Mouse (Mus musculus) brain, adult 2 months (tissue): Measurements from ENCODE around the gene C1qc.

Source experiments
- DNase-seq: peaks from one replicate; pipeline ENCODE4 v3.0.0; 2011; ENCODE audit warnings: low read depth, low spot score

C1qc gene

GRCm38 (mm10) chr4:136895861-136896260 is 3.0 kb upstream of the C1qc start:
- DNase-seq, result no peak

- DNase-seq, result no peak
These were observed 2.0 kb upstream of the C1qc start for GRCm38 (mm10) chr4:136894821-136895220.

DNA sequence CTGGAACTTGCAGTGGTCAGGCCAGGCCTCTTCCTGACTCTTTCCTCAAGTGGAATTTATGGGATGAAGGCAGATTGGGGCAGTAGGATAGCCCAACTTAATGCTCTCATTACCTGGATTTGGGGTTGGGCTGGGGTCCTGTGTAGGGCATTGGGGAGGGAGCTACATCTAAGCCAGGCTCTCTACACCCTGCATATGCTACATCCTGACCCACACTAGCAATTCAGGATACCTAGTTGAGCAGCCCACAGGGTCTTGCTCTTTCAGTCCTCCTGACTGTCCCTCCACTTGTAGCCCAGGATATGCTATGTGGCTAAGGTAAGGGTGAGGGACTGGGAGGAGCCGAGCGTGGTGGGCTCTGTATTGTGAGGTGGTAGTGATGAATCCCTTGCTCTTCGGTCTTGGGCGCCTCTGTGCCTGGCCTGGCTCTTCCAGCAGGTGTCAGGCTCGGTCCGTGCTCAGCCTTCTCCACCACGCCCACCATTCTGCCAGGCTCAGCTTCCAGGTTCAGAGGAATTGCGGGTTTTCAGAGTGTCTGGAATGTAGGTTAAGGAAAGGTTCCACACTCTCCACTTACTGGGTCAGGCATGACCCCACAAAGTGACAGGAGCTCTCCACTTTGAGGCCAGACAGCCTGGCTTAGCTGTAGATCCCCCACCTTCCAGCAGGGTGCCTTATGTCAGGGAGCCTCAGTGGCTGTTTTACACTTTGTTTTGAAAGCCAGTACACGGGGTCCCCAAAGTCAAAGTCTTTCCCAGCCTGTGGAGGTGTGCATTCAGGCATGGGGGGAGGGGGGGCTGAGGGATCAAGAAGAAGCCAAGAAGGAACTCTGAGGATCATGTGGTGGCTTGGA is 1.1 kb upstream of the C1qc start:
- DNase-seq, result peak; percentile 71

DNA sequence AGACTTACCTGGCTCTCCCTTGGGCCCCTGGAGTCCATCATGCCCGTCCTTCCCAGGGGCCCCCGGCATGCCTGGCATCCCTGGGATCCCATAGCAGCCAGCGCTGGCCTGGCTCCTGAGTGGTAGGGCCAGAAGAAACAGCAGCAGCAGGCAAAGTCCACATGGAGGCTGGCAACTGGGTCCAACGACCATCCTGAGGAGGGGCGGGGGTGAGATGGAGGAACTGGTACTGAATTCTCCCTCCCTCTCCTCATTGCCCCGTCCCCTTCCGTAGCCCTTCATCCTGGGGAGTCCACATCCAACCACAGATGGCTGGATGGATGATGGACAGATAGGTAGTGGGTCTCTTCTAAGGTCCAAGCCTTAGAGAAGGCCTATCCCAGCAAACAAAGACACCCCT is 494 bp downstream of the C1qc start:
- no peak for DNase-seq

DNA sequence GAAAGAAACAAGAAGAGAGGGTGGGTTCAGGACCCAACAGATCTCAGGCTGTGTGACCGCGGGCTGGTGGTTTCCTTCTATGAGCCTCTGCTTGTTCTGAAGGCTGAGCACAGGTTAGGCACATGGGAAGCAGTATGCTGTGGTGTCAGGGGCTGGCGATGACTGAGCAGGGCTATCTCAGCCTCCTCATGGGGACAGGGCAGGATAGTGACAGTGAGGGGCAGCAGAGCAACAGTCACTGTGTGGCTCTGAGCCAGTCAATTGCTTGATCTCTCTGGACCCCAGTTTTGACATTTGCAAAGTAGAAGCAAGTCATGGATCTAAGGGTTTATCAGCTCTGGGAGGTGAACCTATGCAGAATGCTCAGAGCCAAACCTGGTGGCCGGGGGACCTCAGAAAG is 1.8 kb downstream of the C1qc start:
- no peak for DNase-seq

DNA sequence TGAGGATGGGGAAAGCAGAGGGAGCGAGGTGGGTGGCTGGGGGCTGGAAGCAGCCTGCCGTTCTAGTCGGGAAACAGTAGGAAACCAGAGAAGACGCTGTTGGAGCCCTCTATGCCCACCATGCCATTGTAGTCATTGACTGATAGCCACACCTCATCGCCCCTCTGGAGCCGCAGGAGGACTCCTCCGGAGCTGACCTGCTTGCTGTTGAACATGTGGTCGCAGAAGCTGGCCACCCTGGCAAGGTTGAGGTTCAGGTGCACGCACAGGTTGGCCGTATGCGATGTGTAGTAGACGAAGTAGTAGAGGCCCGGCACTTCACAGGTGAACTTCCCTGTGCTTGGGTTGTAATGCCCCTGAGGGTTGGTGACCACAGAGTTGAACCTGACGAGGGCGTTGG is 2.9 kb downstream of the C1qc start:
- no peak for DNase-seq

- DNase-seq, result no peak
These were observed 5.2 kb downstream of the C1qc start for GRCm38 (mm10) chr4:136887714-136888113.

DNA sequence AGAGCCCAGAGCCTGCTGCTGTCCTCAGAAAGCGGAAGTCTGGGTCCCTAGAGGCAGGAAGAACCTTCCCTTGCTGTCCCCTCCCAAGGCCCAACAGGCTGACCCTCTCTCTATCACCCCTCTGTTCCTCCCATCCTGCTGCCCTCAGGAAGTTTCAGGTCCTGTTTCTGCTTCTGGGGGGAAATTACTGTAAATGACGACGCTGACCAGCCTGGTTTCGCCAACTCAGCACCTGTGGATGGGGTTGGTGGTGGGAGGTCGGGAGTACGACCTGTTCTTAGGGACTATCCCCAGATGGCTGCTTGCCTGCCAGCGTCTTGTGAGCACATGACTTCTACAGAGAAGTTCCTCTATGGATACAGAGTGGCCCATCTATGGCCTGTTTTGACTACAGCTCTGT is 6.8 kb downstream of the C1qc start, which contains the start of gene C1qb:
Gene C1qb, minus strand, starts transcription at position 87 of the 400 bp plus-strand sequence.
- peak; percentile 61 for DNase-seq

DNA sequence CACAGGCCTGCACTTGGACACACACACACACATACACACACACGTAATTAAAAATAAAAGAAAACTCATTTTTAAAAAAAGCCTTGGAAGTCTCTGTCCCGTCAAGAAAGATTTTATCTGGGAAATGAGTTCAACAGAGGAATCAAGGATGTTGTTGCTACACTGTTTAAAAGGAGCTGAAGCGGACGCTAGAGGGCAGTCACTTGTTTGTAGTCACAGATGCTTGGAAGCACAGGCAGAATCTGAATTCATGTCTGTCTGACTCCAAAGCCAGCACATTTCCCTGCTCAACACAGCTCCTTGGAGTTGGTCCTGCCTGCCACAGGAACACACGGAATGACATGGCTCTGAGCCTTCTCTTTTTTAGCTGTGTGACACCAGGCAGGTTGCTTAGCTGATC is 14.3 kb downstream of the C1qc start:
- DNase-seq, result peak; percentile 62

DNA sequence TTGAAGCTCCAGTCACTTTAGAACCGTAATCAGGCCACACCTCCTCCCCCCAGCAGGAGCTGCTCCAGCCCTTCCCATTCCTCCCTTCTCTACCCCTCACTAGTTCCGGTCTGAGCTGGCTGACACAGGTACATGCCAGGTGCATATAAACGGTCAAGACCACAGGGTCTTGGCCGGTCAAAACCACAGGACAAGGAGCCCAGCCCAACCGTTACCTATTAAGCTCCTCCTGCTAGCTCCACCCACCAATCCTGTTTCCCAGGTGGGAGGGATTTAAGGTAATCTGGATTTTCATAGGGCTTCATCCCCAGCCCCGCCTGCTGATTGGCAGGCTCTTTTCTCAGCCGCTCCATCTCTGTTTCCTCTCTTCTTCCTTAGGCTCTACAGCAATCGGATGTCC is 14.7 kb downstream of the C1qc start:
- peak; percentile 68 for DNase-seq

DNA sequence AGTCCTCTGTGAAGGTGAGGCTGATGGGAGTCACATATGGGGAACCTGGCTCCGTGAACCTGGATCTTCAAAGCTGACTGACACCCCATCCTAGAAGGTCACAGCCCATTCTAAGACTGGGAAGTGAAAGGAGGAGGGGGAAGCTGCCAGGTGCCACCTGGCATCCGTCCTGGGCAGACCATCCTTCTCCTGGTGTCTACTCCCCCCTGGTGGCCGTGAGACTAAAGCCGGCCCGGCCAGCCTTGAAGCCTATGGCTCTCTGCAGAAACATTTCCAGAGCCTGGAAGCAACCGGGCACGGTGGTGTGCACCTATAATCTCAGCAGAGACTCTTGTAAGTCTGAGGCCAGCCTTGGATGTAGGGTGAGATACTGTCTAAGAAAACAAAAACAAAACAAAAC is 15.9 kb downstream of the C1qc start:
- DNase-seq, result peak; percentile 61

GRCm38 (mm10) chr4:136875012-136875411 is 17.9 kb downstream of the C1qc start:
- DNase-seq, result peak; percentile 47

- DNase-seq, result no peak
These were observed 24.5 kb downstream of the C1qc start for GRCm38 (mm10) chr4:136868371-136868770.

GRCm38 (mm10) chr4:136867690-136868345 is 25.0 kb downstream of the C1qc start:
- peak; percentile 10 for DNase-seq

- no peak for DNase-seq
These were observed 27.3 kb downstream of the C1qc start for GRCm38 (mm10) chr4:136865531-136865930.

- no peak for DNase-seq
These were observed 28.0 kb downstream of the C1qc start for GRCm38 (mm10) chr4:136864751-136865470.

- peak; percentile 31 for DNase-seq
These were observed 29.3 kb downstream of the C1qc start for GRCm38 (mm10) chr4:136863517-136863916.

GRCm38 (mm10) chr4:136862411-136862810 is 30.5 kb downstream of the C1qc start:
- DNase-seq, result no peak

DNA sequence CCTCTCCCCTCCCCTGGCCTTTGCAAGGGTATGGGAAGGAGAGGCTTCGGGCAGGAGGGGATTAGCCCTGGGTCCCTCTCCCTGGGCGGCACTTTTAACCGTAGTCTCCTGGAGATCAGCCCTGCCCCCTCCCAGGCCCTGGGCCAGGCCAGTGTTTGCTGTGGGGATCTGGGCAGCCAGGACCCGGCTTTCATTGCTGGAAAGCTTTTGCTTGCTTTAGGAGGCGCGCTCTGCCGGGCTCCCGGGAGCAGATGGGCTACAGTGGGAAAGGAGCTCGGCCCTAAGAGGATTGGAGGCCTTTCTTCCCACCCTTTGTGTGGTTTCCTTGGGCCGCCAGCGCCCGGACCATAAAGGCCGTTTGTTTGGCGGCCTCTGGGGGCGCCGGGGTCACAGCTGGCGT is 31.1 kb downstream of the C1qc start:
- DNase-seq, result no peak

GRCm38 (mm10) chr4:136860022-136860421 is 32.8 kb downstream of the C1qc start:
- no peak for DNase-seq

GRCm38 (mm10) chr4:136855081-136855480 is 37.8 kb downstream of the C1qc start:
- no peak for DNase-seq

DNA sequence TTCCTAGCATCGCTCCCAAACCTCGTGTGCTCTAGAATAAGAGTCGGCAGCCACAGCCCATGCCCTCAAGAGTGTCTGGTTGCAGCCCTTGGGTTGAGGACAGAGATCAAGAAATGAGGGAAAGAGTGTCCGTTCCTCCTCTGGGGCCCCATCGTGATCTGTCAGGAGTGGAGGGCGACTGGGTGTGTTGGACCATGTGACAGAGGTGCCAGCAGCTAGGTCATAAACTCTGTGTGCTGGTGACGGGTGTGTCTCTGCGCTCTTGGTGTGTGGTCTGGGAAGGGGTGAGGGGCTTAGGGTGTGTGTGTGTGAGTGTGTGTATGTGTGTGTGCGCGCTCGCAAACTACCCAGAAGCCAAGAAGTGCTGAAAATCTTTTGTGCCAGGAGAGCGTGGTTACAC is 39.9 kb downstream of the C1qc start:
- DNase-seq, result no peak
